Mouse (Mus musculus): Measurements from ENCODE around the gene Tmem230.

DNA sequence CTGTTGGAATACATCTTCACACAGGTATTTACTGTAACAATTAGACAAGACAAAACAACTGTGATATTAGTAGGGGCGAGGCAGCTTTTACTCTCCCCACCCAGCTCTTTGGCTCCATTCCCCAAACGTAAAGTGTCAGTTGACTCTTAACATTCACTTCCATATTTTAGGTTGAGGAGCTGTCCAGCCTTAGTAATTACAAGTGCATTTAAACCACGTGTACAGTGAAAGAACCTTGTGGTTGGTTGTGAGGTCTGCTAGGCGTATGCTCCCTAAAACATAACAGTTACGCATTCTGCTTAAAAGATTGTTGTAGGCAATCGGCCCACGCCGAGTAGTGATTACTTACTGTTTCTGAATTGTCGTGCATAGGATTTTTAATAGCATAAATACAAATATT lies 17.6 kb upstream of the Tmem230 start:
- TF ChIP-seq CTCF (IDR thresholded peaks at IDR 0.05; ENCODE audit: low read depth) (no peak), EP300 (IDR thresholded peaks at IDR 0.05; ENCODE audit: low read depth) (no peak)
